Mouse (Mus musculus): Measurements from ENCODE around the gene Asf1b.
"Not testable (repeated sequence)": the region's sequence is repeated elsewhere in the genome, so short reads cannot be mapped to it uniquely, and the experiment has no call there.

Asf1b gene

DNA sequence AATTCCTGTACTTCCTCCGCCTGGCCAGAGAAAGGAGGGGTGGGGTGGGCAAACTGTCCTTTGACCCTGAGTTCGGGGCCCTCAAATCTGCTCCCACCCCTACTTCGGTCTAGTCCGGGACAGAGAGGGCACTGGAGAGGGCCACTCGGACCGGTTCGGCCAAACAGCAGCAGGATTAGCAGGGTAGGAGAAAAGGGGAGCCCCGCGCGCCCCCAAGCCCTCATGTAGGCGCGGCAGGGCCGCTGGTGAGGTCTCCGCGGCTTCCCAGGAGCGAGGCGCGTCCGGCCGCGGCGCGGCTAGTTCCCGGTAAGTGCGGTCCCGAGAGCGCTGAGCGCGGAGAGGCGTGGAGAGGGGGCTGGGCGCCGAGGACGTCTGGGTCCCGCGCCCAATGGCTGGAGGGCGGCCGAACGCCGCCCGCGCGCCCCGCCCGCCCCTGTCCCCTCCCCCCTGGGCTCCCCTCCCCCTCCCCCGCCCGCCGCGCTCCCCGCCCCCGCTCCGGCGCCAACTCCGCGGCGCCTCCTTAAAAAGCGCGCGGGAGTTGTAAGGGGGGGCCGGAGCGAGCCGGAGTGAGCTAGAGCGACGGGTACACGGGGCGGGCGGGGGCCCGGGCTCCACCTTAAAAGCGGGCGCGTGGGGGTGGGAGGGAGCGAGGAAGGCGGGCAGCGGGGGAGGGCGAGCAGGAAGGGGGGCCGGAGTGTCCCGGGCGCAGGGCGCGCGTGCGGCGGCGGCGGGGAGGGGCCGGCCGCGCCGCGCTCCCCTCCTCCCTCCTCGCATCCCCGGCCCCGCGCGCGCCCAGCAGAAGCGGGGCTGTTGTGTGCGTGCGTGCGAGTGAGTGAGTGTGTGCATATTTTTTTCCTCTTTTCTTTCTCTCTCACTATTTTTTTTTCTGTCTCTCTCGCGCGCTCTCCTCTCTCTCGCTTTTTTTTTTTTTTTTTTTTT lies 41.5 kb downstream of the Asf1b start:
- peak; percentile 87 for DNase-seq (ENCODE audit: low read depth, low spot score)

DNA sequence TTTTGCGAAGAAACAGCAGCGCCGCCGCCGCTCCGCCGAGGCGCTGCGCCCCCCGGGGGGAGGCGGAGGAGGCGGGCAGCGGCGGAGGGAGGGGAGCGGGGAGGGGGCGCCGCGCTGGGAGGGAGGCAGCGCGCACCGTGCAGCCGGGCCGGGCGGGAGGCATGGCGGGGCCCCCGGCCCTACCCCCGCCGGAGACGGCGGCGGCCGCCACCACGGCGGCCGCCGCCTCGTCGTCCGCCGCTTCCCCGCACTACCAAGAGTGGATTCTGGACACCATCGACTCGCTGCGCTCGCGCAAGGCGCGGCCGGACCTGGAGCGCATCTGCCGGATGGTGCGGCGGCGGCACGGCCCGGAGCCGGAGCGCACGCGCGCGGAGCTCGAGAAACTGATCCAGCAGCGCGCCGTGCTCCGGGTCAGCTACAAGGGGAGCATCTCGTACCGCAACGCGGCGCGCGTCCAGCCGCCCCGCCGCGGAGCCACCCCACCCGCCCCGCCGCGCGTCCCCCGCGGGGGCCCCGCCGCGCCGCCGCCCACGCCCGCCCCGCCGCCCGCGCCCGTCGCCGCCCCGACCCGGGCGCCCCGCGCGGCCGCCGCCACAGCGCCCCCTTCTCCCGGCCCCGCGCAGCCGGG lies 42.3 kb downstream of the Asf1b start, which contains the start of gene Samd1:
Gene Samd1 (plus strand): TSS at position 162 of the 631 bp plus-strand sequence.
- DNase-seq (ENCODE audit: low read depth, low spot score) = peak; percentile 74

DNA sequence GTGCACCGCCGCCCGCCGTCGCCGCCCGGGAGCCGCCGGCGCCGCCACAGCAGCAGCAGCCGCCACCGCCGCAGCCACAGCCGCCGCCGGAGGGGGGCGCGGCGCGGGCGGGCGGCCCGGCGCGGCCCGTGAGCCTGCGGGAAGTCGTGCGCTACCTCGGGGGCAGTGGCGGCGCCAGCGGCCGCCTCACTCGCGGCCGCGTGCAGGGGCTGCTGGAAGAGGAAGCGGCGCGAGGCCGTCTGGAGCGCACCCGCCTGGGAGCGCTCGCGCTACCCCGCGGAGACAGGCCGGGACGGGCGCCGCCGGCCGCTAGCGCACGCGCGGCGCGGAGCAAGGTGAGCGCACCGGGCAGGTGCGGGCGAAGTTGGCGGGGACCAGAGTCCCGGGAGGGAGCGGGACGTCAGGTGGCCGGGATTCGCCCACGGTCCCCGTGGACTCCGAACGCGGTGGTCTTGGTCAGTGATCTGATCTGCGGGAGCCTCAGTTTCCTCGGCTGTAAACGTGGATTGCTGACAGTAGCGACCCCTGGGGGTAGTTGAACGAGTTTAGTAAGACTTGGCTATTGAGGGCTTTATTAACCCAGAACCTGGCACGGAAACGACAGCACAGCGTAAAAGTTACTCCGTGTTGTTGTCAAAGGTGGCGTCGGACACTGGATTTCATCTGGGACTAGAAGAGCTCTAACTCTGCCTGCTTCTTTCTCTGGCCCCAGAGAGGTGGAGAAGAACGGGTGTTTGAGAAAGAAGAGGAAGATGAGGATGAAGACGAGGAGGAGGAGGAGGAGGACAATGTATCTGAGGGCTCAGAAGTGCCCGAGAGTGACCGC lies 43.1 kb downstream of the Asf1b start:
- peak; percentile 84 for DNase-seq (ENCODE audit: low read depth, low spot score)

DNA sequence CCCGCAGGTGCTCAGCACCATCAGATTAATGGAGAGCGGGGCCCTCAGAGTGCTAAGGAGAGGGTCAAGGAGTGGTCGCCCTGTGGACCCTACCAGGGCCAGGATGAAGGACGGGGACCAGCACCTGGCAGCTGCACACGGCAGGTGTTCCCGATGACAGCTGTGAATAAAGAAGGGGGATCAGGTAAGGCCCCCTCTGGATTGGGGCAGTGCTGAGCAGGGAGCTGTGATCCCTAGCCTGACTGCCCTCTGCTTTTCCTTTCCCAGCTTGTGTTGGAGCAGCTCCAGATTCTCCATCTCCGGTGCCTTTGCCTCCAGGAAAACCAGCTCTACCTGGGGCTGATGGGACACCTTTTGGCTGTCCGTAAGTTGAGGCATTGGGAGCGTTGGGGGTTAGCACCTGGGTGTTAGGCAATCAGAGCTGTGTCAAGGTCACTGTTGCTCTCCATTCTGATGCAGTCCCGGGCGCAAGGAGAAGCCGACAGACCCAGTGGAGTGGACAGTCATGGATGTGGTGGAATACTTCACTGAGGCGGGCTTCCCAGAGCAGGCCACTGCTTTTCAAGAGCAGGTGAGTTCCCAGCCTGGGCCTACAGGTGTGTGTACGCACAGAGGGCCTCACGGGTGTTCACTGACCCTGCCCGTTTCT lies 43.9 kb downstream of the Asf1b start:
- DNase-seq (ENCODE audit: low read depth, low spot score) = no peak

DNA sequence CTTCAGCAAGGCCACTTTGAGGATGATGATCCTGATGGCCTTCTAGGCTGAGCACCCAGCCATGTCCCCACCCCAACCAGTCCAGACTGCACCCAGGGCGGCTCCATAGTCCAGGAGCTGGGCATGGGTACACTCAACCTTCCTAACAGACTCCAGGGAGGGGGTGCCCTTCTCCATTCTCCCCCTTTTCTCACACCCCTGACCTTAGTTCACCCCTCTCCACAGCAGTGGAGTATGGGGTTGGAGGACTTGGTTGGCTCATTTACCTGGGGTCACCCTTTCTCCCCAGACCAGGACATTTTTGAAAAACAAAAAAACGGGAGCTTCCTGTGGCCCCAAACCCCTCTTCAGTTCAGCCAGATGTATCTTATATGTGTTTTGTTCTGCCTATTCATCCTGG lies 44.5 kb downstream of the Asf1b start:
- no peak for DNase-seq (ENCODE audit: low read depth, low spot score)

DNA sequence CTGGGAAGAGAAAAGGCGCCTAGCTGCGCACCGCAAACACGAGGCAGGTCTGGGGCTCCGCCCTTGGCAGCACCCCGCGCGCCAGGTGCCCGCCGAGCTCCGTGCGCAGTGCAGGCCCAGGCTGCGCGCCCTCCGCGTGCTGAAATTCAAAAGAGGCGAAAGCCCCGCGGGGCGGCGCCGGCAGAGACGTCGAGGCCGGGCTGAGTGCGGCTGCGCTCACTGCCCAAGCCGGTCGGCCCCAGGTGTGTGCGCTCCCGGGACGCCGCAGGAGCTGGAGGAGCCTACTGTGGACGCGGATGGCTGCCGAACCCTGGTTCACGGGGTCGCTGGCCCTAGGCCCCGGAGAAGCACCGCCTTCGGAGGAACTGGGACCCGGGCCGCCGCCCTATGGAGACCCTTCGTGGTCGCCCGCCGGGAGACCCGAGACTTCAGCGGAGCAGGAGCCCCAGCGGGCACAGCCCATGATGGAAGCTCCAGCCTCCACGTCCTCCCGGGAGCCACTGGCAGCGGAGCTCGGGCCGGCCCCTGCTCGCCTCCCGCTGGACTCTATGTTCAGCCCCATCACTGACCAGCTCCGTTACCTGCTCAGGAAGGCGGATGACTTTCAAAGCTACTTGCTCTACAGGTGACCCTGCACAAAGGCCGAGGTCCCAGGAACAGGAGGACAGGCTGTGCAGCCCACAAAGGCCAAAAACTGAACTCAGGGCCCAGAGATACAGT lies 46.1 kb downstream of the Asf1b start, which contains the start of gene 1700067K01Rik:
Gene 1700067K01Rik (plus strand): TSS at position 222 of the 720 bp plus-strand sequence.
- no peak for DNase-seq (ENCODE audit: low read depth, low spot score)

DNA sequence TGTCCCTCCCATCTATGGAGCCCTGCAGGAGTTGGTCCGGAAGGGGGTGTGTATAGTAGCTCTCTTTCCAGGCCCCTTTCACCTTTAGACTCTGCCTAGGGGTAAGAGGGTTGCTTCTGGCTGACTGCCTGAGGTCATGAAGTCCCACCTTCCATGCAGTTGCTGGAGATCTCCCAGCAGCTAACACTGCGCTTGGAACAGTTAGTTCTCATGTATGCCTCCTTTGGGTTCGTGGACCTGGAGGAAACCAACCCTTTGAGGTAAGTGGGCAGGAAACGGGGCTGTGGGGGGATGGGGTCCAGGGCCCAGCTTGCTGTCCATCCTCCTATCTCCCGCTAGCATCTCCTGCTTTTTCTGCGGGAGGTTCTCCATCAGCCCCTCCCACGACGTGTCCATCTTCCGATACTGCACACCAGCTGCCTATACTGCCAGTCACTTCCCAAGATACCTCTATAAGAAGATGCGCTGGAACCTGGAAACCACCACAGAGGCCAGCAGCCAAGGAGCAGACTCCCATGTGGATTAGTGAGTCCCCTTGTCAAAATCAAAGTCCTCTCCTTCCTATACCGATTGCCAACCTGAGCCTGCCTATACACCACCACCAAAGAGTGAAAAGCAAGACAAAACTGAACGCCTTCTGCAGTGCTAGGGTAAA lies 47.8 kb downstream of the Asf1b start:
- DNase-seq (ENCODE audit: low read depth, low spot score) = no peak

DNA sequence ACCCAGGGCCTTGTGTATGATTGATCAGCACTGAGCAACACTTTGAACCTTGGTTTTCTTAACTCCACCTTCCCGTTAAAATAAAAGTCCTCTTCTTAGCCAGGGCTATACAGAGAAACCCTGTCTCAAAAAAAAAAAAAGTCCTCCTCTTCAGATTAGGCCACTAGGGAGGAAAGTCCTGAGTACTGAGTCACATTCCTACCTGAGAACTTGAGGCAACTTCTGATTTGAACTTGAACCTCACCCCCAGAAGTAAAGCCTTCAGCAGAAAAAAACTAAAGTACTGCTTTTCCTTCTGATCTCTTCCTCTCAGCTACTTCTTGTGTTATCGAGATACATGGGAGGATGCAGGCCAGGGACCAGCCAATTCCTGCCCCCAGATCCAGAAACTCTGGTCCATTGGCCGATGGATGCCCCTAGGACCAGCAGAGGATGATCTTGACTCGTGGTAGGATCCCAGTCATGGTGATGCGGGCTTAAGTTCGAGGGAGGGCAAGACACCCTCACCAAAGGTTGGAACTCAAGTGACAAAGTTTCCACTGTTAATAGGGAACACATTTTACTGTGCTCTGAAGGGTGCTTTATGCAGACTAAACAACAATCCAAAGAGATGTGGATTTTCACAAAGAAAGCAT lies 48.4 kb downstream of the Asf1b start:
- DNase-seq (ENCODE audit: low read depth, low spot score) = no peak

DNA sequence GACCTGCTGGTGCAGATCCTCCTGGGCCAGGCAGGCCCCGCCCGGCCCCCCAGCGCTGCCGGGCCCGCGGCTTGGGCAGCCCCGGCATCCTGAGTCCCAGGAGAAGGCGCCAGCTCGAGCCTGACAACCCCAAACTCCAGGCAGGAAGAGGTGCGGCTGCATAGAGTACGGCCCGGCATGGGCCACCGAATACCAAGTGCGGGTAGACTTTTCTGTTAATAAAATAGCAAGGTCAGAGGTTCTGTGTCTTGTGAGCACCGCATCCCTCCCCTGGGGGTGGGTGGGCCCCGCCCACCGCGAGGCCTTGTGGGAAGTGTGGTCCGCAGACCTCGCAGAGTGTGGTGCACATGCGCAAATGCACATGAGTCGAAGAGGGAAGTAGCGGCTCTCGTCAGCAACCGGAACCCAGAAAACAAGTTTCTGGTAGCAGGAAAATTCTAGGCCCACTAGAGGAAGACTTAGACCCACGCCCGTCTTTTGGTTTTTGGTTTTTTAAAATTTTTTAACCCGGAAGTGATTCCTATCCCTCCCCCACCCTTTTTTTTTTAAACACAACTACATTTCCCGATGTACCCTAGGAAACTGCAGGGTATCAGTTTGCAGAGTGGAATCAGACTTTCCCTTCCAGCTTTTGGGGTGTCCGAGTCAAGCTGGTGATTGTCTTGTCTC lies 49.4 kb downstream of the Asf1b start:
- peak; percentile 98 for DNase-seq (ENCODE audit: low read depth, low spot score)

DNA sequence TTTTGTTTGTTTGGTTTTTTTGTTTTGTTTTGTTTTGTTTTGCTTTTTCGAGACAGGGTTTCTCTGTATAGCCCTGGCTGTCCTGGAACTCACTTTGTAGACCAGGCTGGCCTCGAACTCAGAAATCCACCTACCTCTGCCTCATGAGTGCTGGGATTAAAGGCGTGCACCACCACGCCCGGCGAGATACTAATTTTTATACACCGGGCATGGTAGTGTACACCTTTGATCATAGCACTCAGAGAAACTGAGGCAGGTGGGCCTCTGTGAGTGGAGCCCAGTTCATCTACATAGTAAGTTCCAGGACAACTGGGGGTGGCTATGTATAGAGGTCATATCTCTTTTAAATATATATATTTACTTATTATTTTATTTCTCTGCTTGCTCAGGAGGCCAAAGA lies 50.2 kb downstream of the Asf1b start:
- not testable (repeated sequence) for DNase-seq (ENCODE audit: low read depth, low spot score)

DNA sequence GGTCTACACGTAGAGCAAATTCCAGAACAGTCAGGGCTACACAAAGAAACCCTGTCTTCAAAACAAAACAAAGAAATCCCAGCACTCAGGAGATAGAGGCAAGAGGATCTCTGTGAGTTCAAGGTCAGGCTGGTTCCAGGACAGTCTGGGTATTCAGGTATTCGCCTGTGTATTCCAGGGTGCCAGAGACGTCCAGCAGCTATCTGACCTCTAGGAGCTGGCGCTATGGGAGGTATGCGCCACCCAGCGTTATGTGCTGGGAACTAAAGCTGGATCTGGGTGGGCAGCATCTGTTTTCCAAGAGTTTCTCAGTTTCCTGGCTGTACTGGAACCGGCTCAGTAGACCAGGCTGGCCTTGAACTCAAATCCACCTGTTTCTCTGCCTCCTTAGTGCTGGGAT lies 53.1 kb downstream of the Asf1b start:
- no peak for DNase-seq (ENCODE audit: low read depth, low spot score)

DNA sequence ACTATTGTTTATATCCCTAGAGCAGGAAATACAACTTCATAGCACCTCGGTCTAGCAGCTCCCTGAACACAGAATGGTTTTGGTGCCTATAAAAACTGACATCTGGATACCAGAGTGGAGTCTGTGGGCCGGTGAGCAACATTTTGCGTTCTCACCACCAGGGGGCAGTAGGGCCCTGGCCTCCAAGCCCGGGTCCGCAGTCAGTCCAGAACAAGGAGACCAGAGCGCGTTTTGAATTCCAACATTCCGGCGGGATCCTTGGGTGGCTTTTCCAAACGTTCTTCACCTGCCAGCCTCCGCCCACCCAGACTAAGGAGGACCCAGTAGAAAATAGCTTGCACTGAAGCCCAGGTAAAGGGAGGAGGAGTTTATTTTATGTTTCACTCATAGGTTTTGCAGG lies 54.6 kb downstream of the Asf1b start:
- peak; percentile 88 for DNase-seq (ENCODE audit: low read depth, low spot score)

DNA sequence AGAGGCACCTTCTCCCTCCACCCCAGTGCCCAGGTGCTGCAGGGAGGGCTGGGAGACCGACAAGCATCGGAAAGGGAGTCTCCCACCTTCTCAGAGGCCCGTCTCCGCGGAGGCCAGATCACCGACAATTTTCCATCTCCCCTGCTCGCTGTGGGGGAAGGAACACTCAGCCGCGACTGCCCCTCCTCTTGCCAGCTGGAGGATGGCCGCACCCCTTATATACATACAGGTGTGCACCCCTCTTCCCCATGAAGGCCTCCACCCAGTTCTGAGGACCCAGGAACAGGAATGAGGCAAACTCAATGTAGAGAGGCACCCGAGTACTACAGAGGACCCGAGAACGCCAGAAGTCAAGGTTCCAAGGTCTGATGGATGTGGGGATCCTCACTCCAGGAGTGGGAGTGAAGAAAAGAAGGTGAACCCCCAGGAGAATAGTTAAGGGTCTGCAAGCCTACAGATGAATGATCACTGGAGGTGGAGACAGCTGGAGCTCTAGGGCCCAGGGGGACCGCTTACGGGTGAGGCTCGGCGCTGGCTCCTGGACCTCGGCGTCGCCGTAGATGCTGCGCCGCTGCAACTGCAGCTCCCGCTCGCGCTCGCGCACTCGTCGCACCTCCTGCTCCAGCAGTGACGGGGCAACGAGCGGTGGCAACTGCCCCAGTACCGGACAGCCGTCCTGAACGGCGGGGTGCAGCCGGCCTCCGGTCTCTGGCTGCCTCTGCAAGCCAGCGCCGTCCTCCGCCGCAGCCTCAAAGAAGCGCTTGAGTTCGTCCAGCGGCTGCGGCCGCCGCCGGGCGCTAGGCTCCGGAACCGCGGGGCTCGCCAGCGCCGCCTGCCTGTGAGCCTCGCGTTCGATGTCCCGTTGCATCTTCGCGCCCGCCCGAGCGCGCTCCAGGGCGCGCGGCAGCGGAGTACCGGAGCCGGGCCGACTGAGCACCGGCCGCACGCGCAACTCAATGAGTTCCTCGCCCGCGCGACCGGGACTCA lies 55.6 kb downstream of the Asf1b start:
- DNase-seq (ENCODE audit: low read depth, low spot score) = peak; percentile 82

DNA sequence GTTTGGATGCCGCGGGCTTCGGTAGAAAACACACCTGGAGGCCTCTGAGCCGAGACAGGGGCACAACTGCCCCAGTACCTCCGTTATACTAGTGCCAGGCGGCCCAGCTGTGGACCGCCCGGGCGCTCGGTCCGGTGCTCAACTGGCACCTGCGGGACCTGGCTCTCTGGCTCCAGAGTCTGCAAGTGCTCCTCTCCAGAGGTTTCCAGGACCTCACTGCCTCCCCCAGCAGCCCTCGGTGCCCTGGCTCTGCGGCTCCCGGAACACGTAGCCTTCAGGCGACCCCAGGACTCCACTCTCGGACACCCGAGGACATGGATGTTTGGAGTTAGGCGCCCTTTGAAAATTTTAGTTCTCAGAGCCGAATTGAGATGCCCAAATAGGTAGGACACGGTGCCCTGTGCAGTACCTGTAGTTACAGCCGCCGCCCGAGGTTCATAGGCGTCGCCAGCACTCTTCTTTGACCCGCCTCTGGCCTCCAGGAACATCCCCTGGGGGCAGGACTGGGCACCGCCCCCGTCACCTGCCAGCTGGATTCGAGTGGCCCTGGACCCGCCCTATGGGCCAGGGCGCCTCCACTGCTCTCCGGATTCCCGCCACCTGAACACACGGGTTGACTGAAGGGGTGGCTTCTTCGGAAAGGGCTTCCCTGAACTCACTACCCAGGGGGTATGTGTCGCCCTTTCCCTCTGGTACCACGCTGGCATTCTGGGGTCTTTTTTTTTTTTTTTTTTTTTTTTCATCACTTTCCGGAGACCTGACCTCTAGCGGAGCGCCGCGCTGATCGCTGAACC lies 56.6 kb downstream of the Asf1b start, which contains the start of gene 2210011C24Rik:
Gene 2210011C24Rik (minus strand): TSS at position 467 of the 794 bp plus-strand sequence.
- DNase-seq (ENCODE audit: low read depth, low spot score) = peak; percentile 48

DNA sequence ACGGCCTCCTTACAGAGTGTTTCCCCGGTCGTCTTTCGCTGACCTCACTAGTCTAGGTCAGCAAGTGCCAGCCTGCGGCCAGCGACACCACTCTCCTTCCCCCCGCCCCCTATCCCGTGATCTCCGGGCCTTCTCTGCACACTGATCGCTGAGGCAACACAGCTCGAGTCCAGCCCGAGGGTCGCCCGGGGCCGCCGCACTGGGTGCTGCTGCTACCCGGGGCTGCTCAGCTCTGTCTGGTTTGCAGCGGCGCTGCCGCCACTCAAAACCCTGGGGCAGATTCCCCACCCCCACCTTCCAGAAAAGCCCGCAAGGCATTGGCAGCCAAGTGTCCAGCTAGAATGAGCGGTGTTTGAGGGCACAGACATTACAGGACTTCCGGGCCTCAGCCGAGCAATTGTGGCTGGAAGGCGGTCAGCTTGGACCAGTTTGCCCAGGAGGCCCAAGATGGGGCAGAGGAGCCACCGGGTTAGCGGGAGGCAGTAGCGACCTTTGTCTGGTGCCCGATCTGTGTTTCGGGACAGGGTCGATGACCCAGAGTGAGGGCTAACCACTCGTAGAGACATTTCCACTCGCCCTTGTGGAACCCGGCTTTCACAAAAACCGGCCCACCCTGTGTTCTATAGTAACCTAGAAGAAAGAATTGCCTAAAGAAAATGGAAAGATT lies 57.3 kb downstream of the Asf1b start:
- DNase-seq (ENCODE audit: low read depth, low spot score) = no peak

DNA sequence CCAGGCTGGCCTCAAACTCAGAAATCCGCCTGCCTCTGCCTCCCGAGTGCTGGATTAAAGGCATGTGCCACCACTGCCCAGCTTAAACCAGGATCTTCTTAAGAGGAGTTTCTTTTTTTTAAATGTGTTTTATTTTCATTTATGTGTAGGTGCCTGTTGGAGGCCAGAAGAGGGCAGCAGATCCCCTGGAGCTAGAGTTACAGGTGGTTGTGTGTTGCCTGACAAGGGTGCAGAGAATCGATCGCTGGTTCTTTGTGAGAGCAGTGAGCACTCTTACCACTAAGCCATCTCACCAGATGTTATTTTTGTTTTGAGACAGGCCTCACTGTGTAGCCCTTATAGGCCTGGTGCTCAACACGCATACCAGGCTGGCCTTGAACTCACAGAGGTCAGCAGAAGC lies 60.5 kb downstream of the Asf1b start:
- no peak for DNase-seq (ENCODE audit: low read depth, low spot score)

Data from CD4-positive, CD25-positive, alpha-beta regulatory T cell, adult 2 months (primary cell).